Mouse (Mus musculus) kidney, postnatal 10 days (tissue): ENCODE results near the gene Bcor.
A peak's percentile ranks its signal among the peaks of the same experiment; 100 is the strongest.

Experiments used
- DNase-seq: peaks from one replicate; pipeline ENCODE4 v3.0.0; 2021; ENCODE audit warnings: mixed read lengths

Bcor gene

GRCm38 (mm10) chrX:12159981-12160656, at the start of gene Bcor:
Gene Bcor, minus strand, starts transcription at chrX:12160355.
- DNase-seq: peak; percentile 84

GRCm38 (mm10) chrX:12202951-12203350, 42.8 kb upstream of the Bcor start:
- DNase-seq: no peak

- no peak for DNase-seq
Measured at GRCm38 (mm10) chrX:12201111-12201510, 41.0 kb upstream of the Bcor start.

GRCm38 (mm10) chrX:12195234-12195919, 35.2 kb upstream of the Bcor start:
- DNase-seq: no peak

- DNase-seq: no peak
Measured at GRCm38 (mm10) chrX:12192343-12192742, 32.2 kb upstream of the Bcor start.

- no peak for DNase-seq
Measured at GRCm38 (mm10) chrX:12189511-12189910, 29.4 kb upstream of the Bcor start.

GRCm38 (mm10) chrX:12175198-12175960, 15.2 kb upstream of the Bcor start:
- peak; percentile 41 for DNase-seq

- no peak for DNase-seq
Measured at GRCm38 (mm10) chrX:12170128-12170527, 10.0 kb upstream of the Bcor start.

- DNase-seq: peak; percentile 46
Measured at GRCm38 (mm10) chrX:12164591-12165529, 4.7 kb upstream of the Bcor start.

GRCm38 (mm10) chrX:12159534-12159881, 647 bp downstream of the Bcor start:
- DNase-seq: peak; percentile 54

GRCm38 (mm10) chrX:12158821-12159533, 1.2 kb downstream of the Bcor start:
- peak; percentile 47 for DNase-seq

- DNase-seq: peak; percentile 87
Measured at GRCm38 (mm10) chrX:12158244-12158820, 1.8 kb downstream of the Bcor start.

- peak; percentile 72 for DNase-seq
Measured at GRCm38 (mm10) chrX:12157331-12157930, 2.7 kb downstream of the Bcor start.

- peak; percentile 71 for DNase-seq
Measured at GRCm38 (mm10) chrX:12155842-12156291, 4.3 kb downstream of the Bcor start.

- no peak for DNase-seq
Measured at GRCm38 (mm10) chrX:12155068-12155840, 4.9 kb downstream of the Bcor start.

- DNase-seq: peak; percentile 68
Measured at GRCm38 (mm10) chrX:12153141-12154095, 6.7 kb downstream of the Bcor start.

GRCm38 (mm10) chrX:12151996-12152904, 7.9 kb downstream of the Bcor start:
- DNase-seq: no peak
